Mouse (Mus musculus): Measurements from ENCODE around the gene Angptl3. TPM values are rescaled to one million over a fixed set of nuclear protein-coding genes. Genes with fewer than 3 reads are reported as not detected.

The Angptl3 gene
- total RNA-seq (2014; rRNA removed) (not detected in 2 replicates), polyA plus RNA-seq (2015; fragmentation: Nextera tagmentation; extraction: Ambion mirVana) (0.60 and 1.1 TPM in 2 replicates)

- no peak within 1 kb of the TSS for H3K4me2 ChIP-seq (ENCODE audit: low read depth, low read length)
- WGBS = 75% methylated on average over 2 of the region's 2 CpGs
- TF ChIP-seq CTCF (IDR thresholded peaks at IDR 0.05; ENCODE audit: low read depth) = no peak
- ATAC-seq (no peak), DNase-seq (ENCODE audit: low spot score) (no peak)
- no peak within 1 kb of the TSS for H3K4me3 ChIP-seq (ENCODE audit: low read length)
- H3K36me3 ChIP-seq (ENCODE audit: insufficient read depth, low read length) = no peaks in the 10 kb centered on the region
- H3K4me1 ChIP-seq (ENCODE audit: insufficient read depth, low read length) = no peaks in the 10 kb centered on the region
- no peaks in the 10 kb centered on the region for H3K27me3 ChIP-seq (ENCODE audit: insufficient read depth, low read length)
- H3K27ac ChIP-seq = no peak within 1 kb of the TSS
- no peak within 1 kb of the TSS for H3K9ac ChIP-seq (replicated peaks; ENCODE audit: low read length)
- no peaks in the 10 kb centered on the region for H3K9me3 ChIP-seq (ENCODE audit: low read length)
Measured at GRCm38 (mm10) chr4:99030686-99031085, at the start of gene Angptl3. TSS of gene Angptl3 (plus strand) at chr4:99030954.

- no peak overlapping the region for H3K9ac ChIP-seq (replicated peaks; ENCODE audit: low read length)
- peaks cover 15% of the 10 kb centered on the region; the same call in 1 of the 2 replicates for H3K36me3 ChIP-seq (ENCODE audit: insufficient read depth, low read length)
- H3K4me1 ChIP-seq (ENCODE audit: insufficient read depth, low read length) = no peaks in the 10 kb centered on the region
- H3K9me3 ChIP-seq (ENCODE audit: low read length) = no peaks in the 10 kb centered on the region
- no peak for ATAC-seq
- no peaks in the 10 kb centered on the region for H3K27me3 ChIP-seq (ENCODE audit: insufficient read depth, low read length)
- WGBS = 91% methylated on average over 8 of the region's 8 CpGs
- no peak overlapping the region for H3K27ac ChIP-seq
- no peak for DNase-seq (ENCODE audit: low spot score)
- no peak overlapping the region for H3K4me3 ChIP-seq (ENCODE audit: low read length)
- TF ChIP-seq CTCF (IDR thresholded peaks at IDR 0.05; ENCODE audit: low read depth) = no peak
- no peak overlapping the region for H3K4me2 ChIP-seq (ENCODE audit: low read depth, low read length)
Measured at GRCm38 (mm10) chr4:98984701-98985100, 46.1 kb upstream of the Angptl3 start.

- H3K27me3 ChIP-seq (ENCODE audit: insufficient read depth, low read length) = no peaks in the 10 kb centered on the region
Measured at GRCm38 (mm10) chr4:98993491-98993890, 37.3 kb upstream of the Angptl3 start.

GRCm38 (mm10) chr4:99005574-99005973 is 25.2 kb upstream of the Angptl3 start:
- H3K4me2 ChIP-seq (ENCODE audit: low read depth, low read length) = no peak overlapping the region
- no peaks in the 10 kb centered on the region for H3K9me3 ChIP-seq (ENCODE audit: low read length)
- no peaks in the 10 kb centered on the region for H3K4me1 ChIP-seq (ENCODE audit: insufficient read depth, low read length)
- no peak for TF ChIP-seq CTCF (IDR thresholded peaks at IDR 0.05; ENCODE audit: low read depth)
- H3K4me3 ChIP-seq (ENCODE audit: low read length) = no peak overlapping the region
- peaks cover 13% of the 10 kb centered on the region; the same call in 1 of the 2 replicates for H3K36me3 ChIP-seq (ENCODE audit: insufficient read depth, low read length)
- 96% methylated on average over 2 of the region's 2 CpGs for WGBS
- DNase-seq (ENCODE audit: low spot score) (no peak), ATAC-seq (no peak)
- no peak overlapping the region for H3K9ac ChIP-seq (replicated peaks; ENCODE audit: low read length)
- no peaks in the 10 kb centered on the region for H3K27me3 ChIP-seq (ENCODE audit: insufficient read depth, low read length)
- H3K27ac ChIP-seq = no peak overlapping the region

More at GRCm38 (mm10) chr4:98993491-98993890, 37.3 kb upstream of the Angptl3 start:
- Histone ChIP-seq H3K27ac (no peak overlapping the region), H3K4me3 (ENCODE audit: low read length) (no peak overlapping the region), H3K36me3 (ENCODE audit: insufficient read depth, low read length) (peaks cover 7% of the 10 kb centered on the region; the same call in 1 of the 2 replicates), H3K9me3 (ENCODE audit: low read length) (no peaks in the 10 kb centered on the region), H3K4me2 (ENCODE audit: low read depth, low read length) (no peak overlapping the region), H3K9ac (replicated peaks; ENCODE audit: low read length) (no peak overlapping the region), H3K4me1 (ENCODE audit: insufficient read depth, low read length) (no peaks in the 10 kb centered on the region)
- ATAC-seq (no peak), DNase-seq (ENCODE audit: low spot score) (no peak)
- WGBS = 81% methylated on average over 4 of the region's 4 CpGs
- TF ChIP-seq CTCF (IDR thresholded peaks at IDR 0.05; ENCODE audit: low read depth) = no peak

GRCm38 (mm10) chr4:99006319-99006718 is 24.4 kb upstream of the Angptl3 start:
- no peak overlapping the region for H3K4me2 ChIP-seq (ENCODE audit: low read depth, low read length)
- peaks cover 18% of the 10 kb centered on the region; the same call in 1 of the 2 replicates for H3K36me3 ChIP-seq (ENCODE audit: insufficient read depth, low read length)
- no peak overlapping the region for H3K27ac ChIP-seq
- no peak for DNase-seq (ENCODE audit: low spot score)
- H3K4me1 ChIP-seq (ENCODE audit: insufficient read depth, low read length) = no peaks in the 10 kb centered on the region
- H3K4me3 ChIP-seq (ENCODE audit: low read length) = no peak overlapping the region
- H3K27me3 ChIP-seq (ENCODE audit: insufficient read depth, low read length) = no peaks in the 10 kb centered on the region
- WGBS = 82% methylated on average over 2 of the region's 2 CpGs
- no peak overlapping the region for H3K9ac ChIP-seq (replicated peaks; ENCODE audit: low read length)
- no peaks in the 10 kb centered on the region for H3K9me3 ChIP-seq (ENCODE audit: low read length)
- TF ChIP-seq CTCF (IDR thresholded peaks at IDR 0.05; ENCODE audit: low read depth) = no peak
- no peak for ATAC-seq

GRCm38 (mm10) chr4:99011039-99011438 is 19.7 kb upstream of the Angptl3 start:
- 89% methylated on average over 4 of the region's 4 CpGs for WGBS
- peaks cover 17% of the 10 kb centered on the region; the same call in 1 of the 2 replicates for H3K36me3 ChIP-seq (ENCODE audit: insufficient read depth, low read length)
- no peak overlapping the region for H3K4me3 ChIP-seq (ENCODE audit: low read length)
- H3K27ac ChIP-seq = no peak overlapping the region
- no peak for TF ChIP-seq CTCF (IDR thresholded peaks at IDR 0.05; ENCODE audit: low read depth)
- H3K9ac ChIP-seq (replicated peaks; ENCODE audit: low read length) = no peak overlapping the region
- H3K9me3 ChIP-seq (ENCODE audit: low read length) = no peaks in the 10 kb centered on the region
- H3K27me3 ChIP-seq (ENCODE audit: insufficient read depth, low read length) = no peaks in the 10 kb centered on the region
- DNase-seq (ENCODE audit: low spot score) (no peak), ATAC-seq (no peak)
- H3K4me2 ChIP-seq (ENCODE audit: low read depth, low read length) = no peak overlapping the region
- no peaks in the 10 kb centered on the region for H3K4me1 ChIP-seq (ENCODE audit: insufficient read depth, low read length)

GRCm38 (mm10) chr4:99022221-99022620 is 8.5 kb upstream of the Angptl3 start:
- Histone ChIP-seq H3K27me3 (ENCODE audit: insufficient read depth, low read length) (no peaks in the 10 kb centered on the region), H3K9ac (replicated peaks; ENCODE audit: low read length) (no peak overlapping the region), H3K36me3 (ENCODE audit: insufficient read depth, low read length) (peaks cover 7% of the 10 kb centered on the region; the same call in 1 of the 2 replicates), H3K27ac (no peak overlapping the region), H3K4me1 (ENCODE audit: insufficient read depth, low read length) (no peaks in the 10 kb centered on the region), H3K4me3 (ENCODE audit: low read length) (no peak overlapping the region), H3K9me3 (ENCODE audit: low read length) (no peaks in the 10 kb centered on the region), H3K4me2 (ENCODE audit: low read depth, low read length) (no peak overlapping the region)
- WGBS = 88% methylated on average over 8 of the region's 8 CpGs
- TF ChIP-seq CTCF (IDR thresholded peaks at IDR 0.05; ENCODE audit: low read depth) = no peak
- ATAC-seq (no peak), DNase-seq (ENCODE audit: low spot score) (no peak)

Measured in hindbrain, postnatal 0 days (tissue).